Comparison of ENCODE assay signal across 8 mouse cellular contexts in the genomic region with DNA sequence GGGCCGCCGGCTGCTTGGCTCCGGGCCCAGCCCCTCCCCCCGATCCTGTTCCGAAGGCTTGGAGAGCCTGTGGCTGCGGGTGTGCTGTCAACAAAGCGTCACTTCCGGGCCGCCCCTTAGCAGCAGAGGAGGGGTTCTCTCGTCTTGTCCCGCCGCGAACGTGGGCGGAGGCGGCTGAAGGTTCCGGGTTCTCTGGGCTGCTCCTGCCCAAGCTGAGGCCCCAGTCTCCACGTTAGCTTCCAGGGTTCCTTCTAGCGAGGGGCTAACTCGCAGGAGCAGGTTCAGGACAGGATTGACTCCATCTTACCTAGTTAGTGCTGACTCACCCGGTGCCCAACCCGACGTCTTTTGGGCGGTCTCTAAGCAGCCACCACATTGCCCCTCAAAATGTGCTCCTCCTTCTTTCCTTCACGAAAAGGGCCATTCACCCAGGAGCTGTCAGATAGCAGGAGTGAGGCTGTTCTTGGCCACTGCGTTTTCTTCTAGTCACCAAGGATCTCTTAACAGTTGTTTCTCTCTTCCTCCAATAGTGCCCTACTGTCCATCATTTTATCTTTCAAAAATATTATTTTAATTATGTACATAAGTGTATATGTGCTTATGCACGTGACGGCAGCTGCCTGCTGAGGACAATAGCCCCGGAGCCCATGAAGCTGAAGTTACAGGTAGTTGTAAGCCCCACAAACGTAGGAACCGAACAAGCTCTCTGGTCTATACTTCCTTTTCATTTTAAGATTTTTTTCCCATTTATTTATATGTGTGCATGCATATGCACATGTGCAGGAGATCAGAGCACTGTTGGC. TPM values are rescaled to one million over a fixed set of nuclear protein-coding genes. Genes with fewer than 3 reads are reported as not detected.
DNase-seq lines count a peak whose midpoint lies in the region; ATAC-seq lines count a peak whose summit lies in the region.

A gene (minus strand): TSS at position 114 of the 803 bp plus-strand sequence.

- H3K4me3 ChIP-seq in brown adipose tissue, adult 24 weeks (ENCODE audit: insufficient read depth, low read depth, low read length) = peak within 1 kb of the TSS; percentile 89
- H3K4me3 ChIP-seq in heart, embryonic 14.5 days (ENCODE audit: control insufficient read depth in 1 of 2, insufficient read depth in 1 of 2, low read depth in 1 of 2, low read length in 2 of 2) = peak within 1 kb of the TSS; percentile 77 to 86
- peak within 1 kb of the TSS; percentile 91 for H3K4me3 ChIP-seq in liver, embryonic 13.5 days (replicated peaks)
- peak within 1 kb of the TSS; percentile 67 for H3K4me3 ChIP-seq in stomach, embryonic 16.5 days (replicated peaks; ENCODE audit: low read length)

- H3K9ac ChIP-seq in heart, embryonic 14.5 days (ENCODE audit: low read length) = peak within 1 kb of the TSS; percentile 94
- peak within 1 kb of the TSS; percentile 89 for H3K9ac ChIP-seq in liver, embryonic 13.5 days
- H3K9ac ChIP-seq in stomach, embryonic 16.5 days (ENCODE audit: low read length) = peak within 1 kb of the TSS; percentile 94

- peak; percentile 94 for ATAC-seq in heart, embryonic 14.5 days (ENCODE audit: insufficient number of reproducible peaks, insufficient read depth, low FRiP score, low read depth)
- peak; percentile 98 for ATAC-seq in liver, embryonic 13.5 days (ENCODE audit: low read depth)
- peak; percentile 98 for ATAC-seq in stomach, embryonic 16.5 days (ENCODE audit: insufficient read depth, low FRiP score)

- no peaks in the 10 kb centered on the region for H3K4me1 ChIP-seq in brown adipose tissue, adult 24 weeks (ENCODE audit: control insufficient read depth, insufficient read depth, insufficient read length, low read length)
- peaks cover 6 to 12% of the 10 kb centered on the region in 2 experiments; a peak in 3 of 4 replicates for H3K4me1 ChIP-seq in heart, embryonic 14.5 days (ENCODE audit: control insufficient read depth in 2 of 2, insufficient read depth in 2 of 2, low read length in 2 of 2)
- peaks cover 30% of the 10 kb centered on the region for H3K4me1 ChIP-seq in liver, embryonic 13.5 days (replicated peaks)
- H3K4me1 ChIP-seq in stomach, embryonic 16.5 days (ENCODE audit: control insufficient read depth, insufficient read depth, low read length) = peaks cover 13% of the 10 kb centered on the region

- H3K27me3 ChIP-seq in heart, embryonic 14.5 days (ENCODE audit: control insufficient read depth, insufficient read depth, low read length) = no peaks in the 10 kb centered on the region
- no peaks in the 10 kb centered on the region for H3K27me3 ChIP-seq in liver, embryonic 13.5 days
- H3K27me3 ChIP-seq in stomach, embryonic 16.5 days (ENCODE audit: control insufficient read depth, insufficient read depth, low read length) = no peaks in the 10 kb centered on the region

- H3K36me3 ChIP-seq in heart, embryonic 14.5 days (ENCODE audit: control insufficient read depth, insufficient read depth, low read length) = no peaks in the 10 kb centered on the region; the same call in 1 of the 2 replicates
- H3K36me3 ChIP-seq in liver, embryonic 13.5 days = 0 out of 2 replicates have a peak, but pooled peaks cover 2% of the 10 kb centered on the region
- no peaks in the 10 kb centered on the region for H3K36me3 ChIP-seq in stomach, embryonic 16.5 days (ENCODE audit: control insufficient read depth, insufficient read depth, low read length)

- DNase-seq in CD4-positive, CD25-positive, alpha-beta regulatory T cell, adult 2 months (ENCODE audit: low read depth, low spot score) = peak; percentile 95
- DNase-seq in fibroblast of lung, adult 2 months (ENCODE audit: low read depth) = peak; percentile 70
- DNase-seq in kidney, postnatal 14 days = peak; percentile 98
- DNase-seq in liver, embryonic 13.5 days = peak; percentile 88
- DNase-seq in neural tube, embryonic 10.5 days (ENCODE audit: extremely low spot score, low spot score) = peak; percentile 93

- peak within 1 kb of the TSS; percentile 90 for H3K4me2 ChIP-seq in heart, embryonic 14.5 days (ENCODE audit: low read length)
- peak within 1 kb of the TSS; percentile 95 for H3K4me2 ChIP-seq in liver, embryonic 13.5 days
- peak within 1 kb of the TSS; percentile 93 for H3K4me2 ChIP-seq in stomach, embryonic 16.5 days (ENCODE audit: low read depth, low read length)

- WGBS in heart, embryonic 14.5 days = 10% methylated on average over 31 of the region's 31 CpGs
- WGBS in liver, embryonic 13.5 days (ENCODE audit: insufficient replicate concordance) = 11% methylated on average over 31 of the region's 31 CpGs
- 8% methylated on average over 31 of the region's 31 CpGs for WGBS in stomach, embryonic 16.5 days

- H3K9me3 ChIP-seq in heart, embryonic 14.5 days (ENCODE audit: control insufficient read depth, low read length) = no peaks in the 10 kb centered on the region
- H3K9me3 ChIP-seq in liver, embryonic 13.5 days (replicated peaks) = no peaks in the 10 kb centered on the region
- H3K9me3 ChIP-seq in stomach, embryonic 16.5 days (replicated peaks; ENCODE audit: control insufficient read depth, low read length) = no peaks in the 10 kb centered on the region

- peak within 1 kb of the TSS; percentile 91 for H3K27ac ChIP-seq in brown adipose tissue, adult 24 weeks (replicated peaks; ENCODE audit: low read depth, low read length)
- peak within 1 kb of the TSS; percentile 88 to 89 for H3K27ac ChIP-seq in heart, embryonic 14.5 days (replicated peaks in 1 of 2; ENCODE audit: control insufficient read depth in 1 of 2, insufficient read depth in 1 of 2, low read depth in 2 of 2, low read length in 2 of 2)
- H3K27ac ChIP-seq in liver, embryonic 13.5 days = peak within 1 kb of the TSS; percentile 92
- peak within 1 kb of the TSS; percentile 89 for H3K27ac ChIP-seq in stomach, embryonic 16.5 days (ENCODE audit: low read length)

RNA-seq across cellular contexts. Expression of the gene that starts here (rescaled TPM):
- 19.2 and 23.8 TPM in 2 replicates for polyA plus RNA-seq in brown adipose tissue, adult 24 weeks (2012; ENCODE audit: insufficient read depth, insufficient read length, missing spikeins)
- polyA plus RNA-seq in heart, embryonic 14.5 days (2014; fragmentation: Nextera tagmentation; extraction: Ambion mirVana) = 7.8 and 8.9 TPM in 2 replicates
- polyA plus RNA-seq in liver, embryonic 13.5 days (2015; fragmentation: Nextera tagmentation; extraction: Ambion mirVana) = 2.2 and 2.6 TPM in 2 replicates
- 5.1 and 5.4 TPM in 2 replicates for polyA plus RNA-seq in stomach, embryonic 16.5 days (2015; fragmentation: Nextera tagmentation; extraction: Ambion mirVana)

Comparison
In these comparisons a context has a peak if more than half of its experiments do, and no peak if none do; other contexts are left out.
1. Peak in every context shown above with its lines: DNase-seq, ATAC-seq, H3K4me3 ChIP-seq and H3K27ac ChIP-seq.